Mouse (Mus musculus) layer of hippocampus, adult 2 months (tissue): ENCODE measurements around the gene Per1. TPM values are rescaled to one million over a fixed set of nuclear protein-coding genes. Genes with fewer than 3 reads are reported as not detected.
"Not testable (repeated sequence)": the region's sequence is repeated elsewhere in the genome, so short reads cannot be mapped to it uniquely, and the experiment has no call there.

Source experiments
- DNase-seq, 2 experiments: peaks; one replicate each; pipeline ENCODE4 v3.0.0; 2022; ENCODE audit warnings: low spot score in 2 of 2
- H3K27ac ChIP-seq: fragments of 200-600 bp; 2 replicates; pipeline ENCODE4 v1.8.1; 2022
- H3K4me3 ChIP-seq: fragments of 200-600 bp; 2 replicates; pipeline ENCODE4 v1.8.1; 2022; ENCODE audit warnings: mild to moderate bottlenecking
- CTCF ChIP-seq: fragments of 200-600 bp; conservative IDR thresholded peaks from 2 replicates; pipeline ENCODE4 v1.8.1; 2022; ENCODE audit warnings: antibody characterized with exemption, mild to moderate bottlenecking, moderate library complexity
- total RNA-seq, 2 experiments: library from RNA; stranded (reverse); gene quantifications; 2 replicates each; pipeline ENCODE4 v1.2.3; 2021

Per1 gene
- total RNA-seq, 2 experiments from 2014 or later: 83.4 to 95.2 TPM

DNA sequence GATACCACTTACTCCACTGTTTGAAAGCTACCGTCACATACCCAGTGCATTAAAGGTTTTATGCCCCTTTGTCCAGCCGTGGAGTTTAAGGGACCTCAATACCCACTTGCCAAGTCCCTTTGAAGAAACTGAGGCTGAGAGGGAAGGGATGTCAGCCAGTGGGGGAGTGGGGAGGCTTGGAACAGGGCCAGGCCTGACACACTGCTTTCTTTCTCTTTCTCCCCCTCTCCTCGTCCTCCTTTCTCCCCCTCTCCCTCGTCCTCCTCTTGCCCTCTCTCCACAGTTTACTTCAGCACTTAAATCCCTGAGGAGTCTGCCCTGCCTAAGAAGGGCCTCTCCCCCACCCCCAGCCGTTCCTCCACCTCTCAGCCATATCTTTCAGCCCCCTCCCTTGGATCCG is 4.7 kb upstream of the Per1 start:
- H3K27ac ChIP-seq: peak overlapping the region; percentile 100
- no peak for TF ChIP-seq CTCF
- DNase-seq: no peak
- H3K4me3 ChIP-seq: peak overlapping the region; percentile 100

DNA sequence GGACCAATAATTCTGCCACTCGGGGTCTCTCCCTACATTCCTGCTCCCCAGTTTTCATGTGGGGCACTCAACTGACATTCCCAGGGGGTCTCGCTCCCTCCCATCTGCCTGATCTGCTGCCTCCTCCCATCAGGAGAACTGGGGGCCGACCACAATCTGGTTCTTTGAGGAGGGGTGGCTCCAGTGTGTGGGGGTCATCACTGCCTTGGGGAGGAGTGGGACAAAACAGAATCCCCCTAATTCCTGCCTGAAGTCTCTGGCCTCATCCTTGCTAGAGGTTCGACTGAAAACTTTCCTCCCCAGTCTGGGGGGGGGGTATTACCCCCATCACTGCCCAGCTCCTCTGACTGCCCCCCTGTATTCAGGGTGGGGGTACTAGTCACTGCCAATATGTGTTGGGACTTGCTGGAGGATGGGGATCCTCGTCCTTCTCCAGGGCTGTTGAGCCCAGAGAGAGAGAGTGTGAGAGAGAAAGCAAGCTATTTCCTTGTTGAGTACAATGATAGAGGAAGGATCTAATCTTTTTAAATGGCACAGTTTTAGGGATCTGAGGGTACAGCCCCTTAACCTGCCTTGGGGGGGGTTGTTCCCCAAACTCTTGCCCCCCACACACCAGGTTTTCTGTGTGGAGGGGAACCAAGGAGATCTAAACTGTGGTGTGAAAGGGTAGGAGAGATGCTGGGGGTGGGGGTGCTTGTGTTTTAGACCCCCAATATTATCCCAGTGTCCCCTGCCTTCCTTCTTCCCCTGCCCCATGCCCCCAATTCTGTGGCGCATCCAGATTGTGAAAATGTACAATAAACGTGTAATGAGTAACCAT is 3.2 kb upstream of the Per1 start:
- peak overlapping the region; percentile 100; the same call in 1 of the 2 replicates for H3K27ac ChIP-seq
- TF ChIP-seq CTCF: no peak
- peak in 1 of 2 experiments; percentile 10 for DNase-seq
- H3K4me3 ChIP-seq: no peak overlapping the region; the same call in 1 of the 2 replicates

GRCm38 (mm10) chr11:69092386-69092751 is 2.6 kb upstream of the Per1 start:
- peak overlapping the region; percentile 100; the same call in 1 of the 2 replicates for H3K27ac ChIP-seq
- DNase-seq: peak in 1 of 2 experiments; percentile 86
- TF ChIP-seq CTCF: peak; percentile 96
- no peak overlapping the region for H3K4me3 ChIP-seq

DNA sequence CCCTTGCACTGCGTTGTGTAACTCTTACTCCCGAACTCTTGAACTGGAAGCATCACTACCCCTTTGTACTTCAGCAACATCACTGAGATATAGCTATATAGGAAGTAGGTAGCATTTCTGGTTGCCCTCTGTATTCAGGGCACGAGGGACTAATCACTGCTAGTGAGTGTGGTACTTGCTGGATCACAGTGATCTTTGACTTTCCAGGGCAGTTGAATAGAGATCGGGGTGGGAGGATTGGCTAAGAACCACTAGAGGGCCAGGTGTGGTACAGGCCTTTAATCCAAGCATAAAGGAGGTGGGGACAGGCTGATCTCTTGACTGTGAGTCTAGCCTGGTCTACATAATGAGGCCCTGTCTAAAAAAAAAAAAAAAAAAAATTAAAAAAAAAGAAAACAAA is 2.1 kb upstream of the Per1 start:
- no peak for DNase-seq
- no peak overlapping the region for H3K4me3 ChIP-seq
- TF ChIP-seq CTCF: no peak
- H3K27ac ChIP-seq: peak overlapping the region; percentile 98; the same call in 1 of the 2 replicates

- peak overlapping the region; percentile 98 for H3K27ac ChIP-seq
- not testable (repeated sequence) for DNase-seq
These were observed 1.2 kb upstream of the Per1 start for GRCm38 (mm10) chr11:69093856-69094255.

DNA sequence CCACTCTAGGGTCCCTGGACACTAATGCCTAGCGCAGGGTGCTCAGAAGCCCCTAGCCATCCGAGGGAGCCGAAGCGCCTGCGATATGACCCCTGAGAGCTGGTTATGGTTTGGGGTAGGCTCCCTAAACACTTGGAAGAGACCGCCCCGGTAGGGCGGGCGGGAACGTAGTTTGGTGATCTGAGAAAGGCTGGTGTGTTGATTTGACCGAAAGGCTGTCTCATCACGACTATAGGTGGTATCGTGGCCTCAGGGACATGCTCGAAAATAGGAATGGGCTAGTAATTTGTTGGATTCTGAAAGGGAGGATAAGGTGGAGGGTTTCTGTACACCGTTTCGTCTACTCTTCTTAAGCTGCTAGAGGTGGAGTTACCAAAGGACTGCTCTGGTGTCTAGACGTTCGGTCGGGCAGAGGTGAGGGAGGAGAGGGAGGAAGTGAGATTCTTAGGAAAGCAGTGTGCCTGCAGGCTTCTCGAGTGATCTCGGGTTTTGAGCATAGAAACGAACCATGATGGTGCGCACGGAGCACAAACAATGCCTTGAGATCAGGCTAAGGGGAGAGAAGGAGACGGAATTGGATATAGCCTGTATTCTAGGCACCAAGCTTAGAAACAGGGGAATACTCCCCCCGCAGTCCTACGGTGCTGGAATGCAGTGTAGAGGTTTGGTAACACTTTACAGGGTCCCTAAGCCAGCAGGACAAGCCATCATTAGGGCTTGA is 654 bp downstream of the Per1 start:
- Histone ChIP-seq H3K27ac (peak overlapping the region; percentile 98), H3K4me3 (peak overlapping the region; percentile 81)
- no peak for TF ChIP-seq CTCF
- DNase-seq: no peak

More at GRCm38 (mm10) chr11:69093856-69094255, 1.2 kb upstream of the Per1 start:
- not testable (repeated sequence) for H3K4me3 ChIP-seq
- peak; percentile 46 for TF ChIP-seq CTCF

GRCm38 (mm10) chr11:69096360-69096986 is 1.5 kb downstream of the Per1 start:
- H3K27ac ChIP-seq: peak overlapping the region; percentile 98
- no peak for DNase-seq
- TF ChIP-seq CTCF: no peak

GRCm38 (mm10) chr11:69096987-69097900 is 2.2 kb downstream of the Per1 start:
- Histone ChIP-seq H3K4me3 (peak overlapping the region; percentile 81), H3K27ac (peak overlapping the region; percentile 98)
- TF ChIP-seq CTCF: no peak
- peak; percentile 96 to 97 for DNase-seq

More at GRCm38 (mm10) chr11:69096360-69096986, 1.5 kb downstream of the Per1 start:
- peak overlapping the region; percentile 81 for H3K4me3 ChIP-seq

DNA sequence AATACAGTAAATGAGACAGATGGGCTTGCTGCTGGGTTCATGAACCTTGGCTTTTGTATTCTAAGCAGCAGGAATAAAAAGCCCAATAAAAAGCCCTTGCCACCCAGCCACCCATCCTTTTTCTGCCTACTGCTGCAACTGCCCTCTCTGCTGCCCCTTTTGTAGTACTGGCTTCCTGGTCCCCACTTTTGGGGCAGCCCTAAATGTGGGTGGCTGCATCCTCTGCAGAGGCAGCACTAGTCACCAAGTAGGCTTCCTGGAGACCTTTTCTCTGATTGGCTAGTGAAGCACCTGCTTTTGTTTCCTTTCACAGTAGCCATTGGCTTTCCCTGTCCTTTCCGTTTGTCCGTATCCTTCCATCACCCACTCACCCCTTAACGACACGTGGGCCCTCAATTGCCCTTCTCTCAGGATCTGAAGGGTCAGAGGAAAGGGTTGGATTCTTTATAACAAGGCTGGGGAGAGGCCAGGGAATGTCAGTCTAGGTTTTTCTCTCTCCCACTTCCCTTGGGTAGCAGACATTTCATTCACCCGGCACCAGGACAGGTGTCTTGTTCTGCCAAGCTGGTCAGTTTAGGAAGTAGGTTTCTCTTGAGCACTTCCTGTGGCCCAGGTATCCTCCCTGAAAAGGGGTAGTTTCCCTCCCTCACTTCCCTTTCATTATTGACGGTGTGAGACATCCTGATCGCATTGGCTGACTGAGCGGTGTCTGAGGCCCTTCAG is 3.2 kb downstream of the Per1 start:
- peak overlapping the region; percentile 98 for H3K27ac ChIP-seq
- TF ChIP-seq CTCF: no peak
- peak in 1 of 2 experiments; percentile 14 for DNase-seq
- H3K4me3 ChIP-seq: peak overlapping the region; percentile 81

- TF ChIP-seq CTCF: no peak
- peak; percentile 94 to 97 for DNase-seq
- H3K27ac ChIP-seq: peak overlapping the region; percentile 98
- peak overlapping the region; percentile 81 for H3K4me3 ChIP-seq
These were observed 3.7 kb downstream of the Per1 start for GRCm38 (mm10) chr11:69098762-69099091.

- TF ChIP-seq CTCF: no peak
These were observed 4.3 kb downstream of the Per1 start for GRCm38 (mm10) chr11:69099177-69099914.

More at GRCm38 (mm10) chr11:69099177-69099914, 4.3 kb downstream of the Per1 start:
- peak in 1 of 2 experiments; percentile 61 for DNase-seq
- H3K4me3 ChIP-seq: peak overlapping the region; percentile 81
- H3K27ac ChIP-seq: peak overlapping the region; percentile 98
